Mouse (Mus musculus) myocyte (in vitro differentiated cells): Measurements from ENCODE around the gene Fstl1. TPM values are rescaled to one million over a fixed set of nuclear protein-coding genes. Genes with fewer than 3 reads are reported as not detected.

Experiments
- H3K27me3 ChIP-seq: one replicate; pipeline ENCODE4 v1.6.1; 2011; ENCODE audit not compliant: control insufficient read depth, insufficient read depth, insufficient read length
- H3K36me3 ChIP-seq: one replicate; pipeline ENCODE4 v1.6.1; 2011; ENCODE audit not compliant: control insufficient read depth, insufficient read depth
- H3K4me2 ChIP-seq: one replicate; pipeline ENCODE4 v1.6.1; 2011; ENCODE audit warnings: low read depth, control low read depth
- H3K4me3 ChIP-seq: one replicate; pipeline ENCODE4 v1.5.1; 2011; ENCODE audit warnings: mild to moderate bottlenecking, control low read depth, moderate library complexity
- H3K79me2 ChIP-seq: one replicate; pipeline ENCODE4 v1.6.1; 2011; ENCODE audit not compliant: control insufficient read depth, insufficient read depth
- H3ac ChIP-seq: one replicate; pipeline ENCODE4 v1.6.1; 2011; ENCODE audit not compliant: control insufficient read depth, insufficient read length
- CEBPB ChIP-seq: IDR thresholded peaks from 2 replicates; pipeline ENCODE4 v1.6.1; 2011; ENCODE audit warnings: mild to moderate bottlenecking, moderate library complexity; ENCODE audit not compliant: poor library complexity, insufficient read depth, severe bottlenecking
- E2F4 ChIP-seq: IDR thresholded peaks from one replicate; pipeline ENCODE4 v1.6.1; 2011; ENCODE audit warnings: mild to moderate bottlenecking, control low read depth, moderate library complexity; ENCODE audit not compliant: insufficient read depth
- MAX ChIP-seq: IDR thresholded peaks from one replicate; pipeline ENCODE4 v1.6.1; 2011; ENCODE audit warnings: low read depth, mild to moderate bottlenecking, control low read depth
- MYOD1 ChIP-seq, 3 experiments: IDR thresholded peaks; one replicate each; pipeline ENCODE4 v1.6.1; 2011; ENCODE audit warnings: control low read depth in 2 of 3, low read depth in 2 of 3, mild to moderate bottlenecking in 2 of 3, moderate library complexity in 1 of 3; ENCODE audit not compliant: insufficient read length in 2 of 3, control insufficient read depth in 1 of 3
- MYOG ChIP-seq, 3 experiments: IDR thresholded peaks; one replicate each; pipeline ENCODE4 v1.6.1; 2011; ENCODE audit warnings: control low read depth in 2 of 3, low read depth in 2 of 3, mild to moderate bottlenecking in 2 of 3; ENCODE audit not compliant: insufficient read length in 2 of 3, control insufficient read depth in 1 of 3, insufficient read depth in 1 of 3
- POLR2A ChIP-seq: IDR thresholded peaks from one replicate; pipeline ENCODE4 v1.6.1; 2011; ENCODE audit warnings: low read depth, mild to moderate bottlenecking, control low read depth, moderate library complexity; ENCODE audit not compliant: insufficient read length
- POLR2AphosphoS2 ChIP-seq: IDR thresholded peaks from one replicate; pipeline ENCODE4 v1.6.1; 2011; ENCODE audit warnings: low read depth, control low read depth; ENCODE audit not compliant: insufficient read length
- REST ChIP-seq: IDR thresholded peaks from one replicate; pipeline ENCODE4 v1.6.1; 2011; ENCODE audit warnings: mild to moderate bottlenecking, control low read depth, moderate library complexity; ENCODE audit not compliant: insufficient read depth, insufficient read length
- SRF ChIP-seq: IDR thresholded peaks from one replicate; pipeline ENCODE4 v1.6.1; 2011; ENCODE audit warnings: low read depth; ENCODE audit not compliant: control insufficient read depth, insufficient read length
- TCF12 ChIP-seq: IDR thresholded peaks from one replicate; pipeline ENCODE4 v1.6.1; 2011; ENCODE audit warnings: mild to moderate bottlenecking, control low read depth; ENCODE audit not compliant: poor library complexity, insufficient read depth, severe bottlenecking
- TCF3 ChIP-seq: IDR thresholded peaks from one replicate; pipeline ENCODE4 v1.6.1; 2011; ENCODE audit warnings: low read depth, control low read depth; ENCODE audit not compliant: insufficient read length
- USF1 ChIP-seq: IDR thresholded peaks from one replicate; pipeline ENCODE4 v1.6.1; 2011; ENCODE audit warnings: low read depth, mild to moderate bottlenecking, control low read depth, moderate library complexity
- polyA plus RNA-seq: library from polyadenylated mRNA; unstranded; fragments of >200 nt; fragmentation: generic; extraction: Trizol; gene quantifications from one replicate; pipeline ENCODE4 v1.2.1, GENCODE M21; 2012; ENCODE audit warnings: missing spikeins

The Fstl1 gene
- polyA plus RNA-seq, 1 experiment: 134 TPM

DNA sequence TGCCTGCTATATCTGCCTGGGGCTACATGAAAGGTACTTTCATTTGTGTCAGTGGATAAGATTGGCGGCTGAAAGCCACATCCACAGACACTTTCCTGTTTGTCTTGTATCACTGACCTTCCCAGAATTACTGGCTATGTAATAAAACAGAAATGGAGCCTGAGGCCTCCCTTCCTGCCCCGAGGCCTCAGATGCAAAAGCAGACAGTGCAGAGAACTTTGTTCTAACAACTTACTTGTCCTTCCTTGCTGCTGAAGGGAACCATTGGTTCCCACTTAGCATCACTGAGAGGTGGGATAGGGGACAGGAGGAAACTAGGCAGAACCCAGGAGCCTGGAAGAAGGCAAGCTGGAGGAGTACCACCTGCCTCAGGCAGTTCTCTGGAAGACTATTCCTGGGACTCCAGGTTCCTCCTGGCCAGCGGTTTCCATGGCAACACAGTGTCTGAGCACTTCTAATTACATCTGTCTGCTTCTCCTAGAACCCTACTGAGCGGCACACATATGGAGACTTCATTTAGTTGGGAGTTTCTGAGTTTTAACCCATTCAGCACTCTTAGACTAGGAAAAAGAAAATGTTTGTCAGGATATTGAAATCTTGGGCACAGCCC lies 26.1 kb downstream of the Fstl1 start:
- Histone ChIP-seq H3K36me3 (peaks cover 13% of the 10 kb centered on the region), H3ac (no peak overlapping the region), H3K4me3 (no peak overlapping the region), H3K4me2 (no peak overlapping the region), H3K27me3 (no peaks in the 10 kb centered on the region), H3K79me2 (peaks cover 4% of the 10 kb centered on the region)
- TF ChIP-seq CEBPB (no peak), MYOG (IDR thresholded peaks at IDR 0.05; ENCODE audit: control insufficient read depth in 1 of 3, insufficient read depth in 1 of 3, insufficient read length in 2 of 3, low read depth in 2 of 3) (no peak), USF1 (no peak), E2F4 (no peak), MAX (no peak), TCF3 (no peak), TCF12 (no peak)

DNA sequence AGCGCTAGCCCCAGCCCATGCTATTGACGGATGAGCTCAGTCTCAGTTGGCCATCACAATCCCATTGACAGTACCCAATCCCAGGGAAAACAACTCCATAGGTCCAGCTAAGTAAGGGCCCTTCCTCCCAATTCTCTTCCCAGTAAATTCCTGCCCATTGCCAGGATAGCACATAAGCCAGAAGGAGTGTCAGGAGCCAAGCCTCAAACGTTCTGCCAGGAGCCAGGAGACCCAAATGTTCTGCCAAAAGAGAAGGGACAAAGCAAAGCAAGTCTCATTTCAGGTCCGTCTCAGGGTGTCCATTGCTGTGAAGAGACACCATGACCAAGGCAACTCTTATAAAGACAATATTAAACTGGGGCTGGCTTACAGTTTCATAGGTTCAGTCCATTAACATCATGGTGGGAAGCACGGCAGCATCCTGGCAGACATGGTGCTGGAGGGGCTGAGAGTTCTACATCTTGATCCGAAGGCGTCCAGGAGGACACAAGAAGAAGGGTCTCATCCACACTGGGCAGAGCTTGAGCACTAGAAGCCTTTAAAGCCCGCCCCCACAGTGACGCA lies 26.8 kb downstream of the Fstl1 start:
- peaks cover 4% of the 10 kb centered on the region for H3K79me2 ChIP-seq
- H3ac ChIP-seq: no peak overlapping the region
- TF ChIP-seq USF1 (no peak), REST (no peak), TCF12 (no peak), TCF3 (no peak), E2F4 (no peak), MYOD1 (IDR thresholded peaks at IDR 0.05; ENCODE audit: control insufficient read depth in 1 of 3, insufficient read length in 2 of 3, low read depth in 2 of 3) (no peak), CEBPB (no peak), POLR2A (no peak), POLR2AphosphoS2 (no peak), MAX (no peak), SRF (no peak), MYOG (IDR thresholded peaks at IDR 0.05; ENCODE audit: control insufficient read depth in 1 of 3, insufficient read depth in 1 of 3, insufficient read length in 2 of 3, low read depth in 2 of 3) (no peak)
- peaks cover 16% of the 10 kb centered on the region for H3K36me3 ChIP-seq
- H3K27me3 ChIP-seq: no peaks in the 10 kb centered on the region
- H3K4me2 ChIP-seq: no peak overlapping the region
- H3K4me3 ChIP-seq: no peak overlapping the region

DNA sequence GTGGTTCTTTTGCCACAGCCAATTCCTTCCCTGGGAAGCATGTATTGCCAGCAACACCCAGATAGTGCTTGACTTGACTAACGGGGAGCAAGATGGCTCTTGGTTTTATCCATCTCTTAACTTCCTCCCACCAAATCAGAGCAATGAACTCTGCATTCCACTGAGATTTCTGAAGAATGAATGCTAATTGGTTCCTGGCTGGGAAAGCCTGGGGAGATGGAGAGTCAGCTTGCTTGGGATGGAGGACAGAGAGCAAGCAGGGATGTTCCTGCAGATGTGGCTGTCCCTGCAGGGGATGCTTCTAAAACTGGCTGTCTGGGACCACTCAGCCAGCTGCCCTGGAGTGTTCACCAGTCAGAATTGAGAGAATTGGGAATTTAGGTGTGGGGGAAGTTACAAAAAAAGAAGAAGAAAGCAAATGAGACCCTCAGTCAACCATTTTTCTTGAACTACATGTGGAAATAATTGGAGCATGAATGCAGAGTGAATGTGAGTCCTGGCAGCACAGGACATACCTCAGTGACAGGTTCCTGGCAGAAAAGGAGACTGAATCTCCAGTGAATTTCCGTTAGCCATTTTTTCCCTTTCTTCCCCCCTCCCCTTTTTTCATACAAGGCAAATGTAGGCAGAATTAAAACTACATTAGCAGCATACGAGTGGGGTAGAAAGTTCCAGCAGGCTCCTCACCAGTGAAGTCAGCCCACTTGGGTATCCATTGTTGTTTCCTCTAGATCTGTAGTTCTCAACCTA lies 29.2 kb downstream of the Fstl1 start:
- Histone ChIP-seq H3K27me3 (no peaks in the 10 kb centered on the region), H3K4me3 (no peak overlapping the region), H3K4me2 (no peak overlapping the region), H3K79me2 (peaks cover 4% of the 10 kb centered on the region), H3K36me3 (peaks cover 16% of the 10 kb centered on the region), H3ac (no peak overlapping the region)
- no peak for TF ChIP-seq TCF3
- TF ChIP-seq SRF: no peak
- TF ChIP-seq USF1: no peak
- no peak for TF ChIP-seq CEBPB
- TF ChIP-seq MAX: no peak
- no peak for TF ChIP-seq E2F4
- no peak for TF ChIP-seq REST
- TF ChIP-seq MYOG (IDR thresholded peaks at IDR 0.05; ENCODE audit: control insufficient read depth in 1 of 3, insufficient read depth in 1 of 3, insufficient read length in 2 of 3, low read depth in 2 of 3): no peak

DNA sequence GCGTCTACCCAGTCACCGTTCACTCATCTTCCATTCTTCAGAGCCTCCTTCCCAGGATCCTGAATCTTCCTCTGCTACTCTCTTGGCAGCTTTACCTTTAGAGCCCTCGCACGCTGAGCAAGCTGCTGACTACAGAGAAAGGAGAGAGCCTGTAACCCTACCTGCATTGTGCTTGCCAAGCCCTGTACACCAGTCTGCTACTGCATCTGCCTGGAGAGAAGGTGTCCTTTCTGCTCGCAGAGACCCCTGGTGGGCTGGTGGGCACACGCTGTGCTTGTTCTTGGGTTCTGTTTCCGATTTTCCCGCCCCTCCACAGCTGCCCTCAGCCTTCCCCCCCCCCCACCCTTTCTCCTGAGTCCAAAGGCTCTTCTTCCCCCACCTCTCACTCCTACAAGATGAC lies 30.6 kb downstream of the Fstl1 start:
- H3K79me2 ChIP-seq: peaks cover under 1% of the 10 kb centered on the region
- no peak for TF ChIP-seq MYOD1 (IDR thresholded peaks at IDR 0.05; ENCODE audit: control insufficient read depth in 1 of 3, insufficient read length in 2 of 3, low read depth in 2 of 3)
- no peak for TF ChIP-seq USF1
- no peak for TF ChIP-seq POLR2AphosphoS2
- no peak for TF ChIP-seq MAX
- TF ChIP-seq MYOG (IDR thresholded peaks at IDR 0.05; ENCODE audit: control insufficient read depth in 1 of 3, insufficient read depth in 1 of 3, insufficient read length in 2 of 3, low read depth in 2 of 3): no peak
- TF ChIP-seq POLR2A: no peak
- no peak for TF ChIP-seq TCF3
- TF ChIP-seq E2F4: no peak
- TF ChIP-seq TCF12: no peak
- no peak for TF ChIP-seq REST
- no peak for TF ChIP-seq SRF
- TF ChIP-seq CEBPB: no peak
- H3ac ChIP-seq: no peak overlapping the region
- peaks cover 16% of the 10 kb centered on the region for H3K36me3 ChIP-seq
- no peaks in the 10 kb centered on the region for H3K27me3 ChIP-seq
- no peak overlapping the region for H3K4me3 ChIP-seq
- H3K4me2 ChIP-seq: no peak overlapping the region
